Mouse (Mus musculus) forebrain, postnatal 0 days (tissue): ENCODE results near the gene Hjurp. TPM values are rescaled to one million over a fixed set of nuclear protein-coding genes. Genes with fewer than 3 reads are reported as not detected.

Source experiments
- ATAC-seq: fragments of 200-750 bp; cut with Nextera tagmentation; 2 replicates; pipeline ENCODE4 v1.8.0; 2017; ENCODE audit warnings: mild to moderate bottlenecking, moderate library complexity
- DNase-seq: peaks from one replicate; pipeline ENCODE4 v3.0.0-alpha.2; 2015
- H3K27ac ChIP-seq: fragments of 300-500 bp; sonication (generic); 2 replicates; pipeline ENCODE4 v1.5.1; 2014; ENCODE audit warnings: low read depth, mild to moderate bottlenecking, antibody characterized with exemption, low read length, moderate library complexity, mixed read lengths
- H3K27me3 ChIP-seq: fragments of 300-500 bp; sonication (generic); 2 replicates; pipeline ENCODE4 v1.6.1; 2014; ENCODE audit warnings: mild to moderate bottlenecking, low read length, mixed read lengths; ENCODE audit not compliant: insufficient read depth
- H3K36me3 ChIP-seq: fragments of 300-500 bp; sonication (generic); 2 replicates; pipeline ENCODE4 v1.6.1; 2014; ENCODE audit warnings: mild to moderate bottlenecking, moderate library complexity; ENCODE audit not compliant: insufficient read depth
- H3K4me1 ChIP-seq: fragments of 300-500 bp; sonication (generic); 2 replicates; pipeline ENCODE4 v1.6.1; 2014; ENCODE audit warnings: antibody characterized with exemption; ENCODE audit not compliant: insufficient read depth
- H3K4me2 ChIP-seq: fragments of 300-500 bp; sonication (generic); 2 replicates; pipeline ENCODE4 v1.6.1; 2014; ENCODE audit warnings: low read depth, mild to moderate bottlenecking, moderate library complexity
- H3K4me3 ChIP-seq: fragments of 300-500 bp; sonication (generic); 2 replicates; pipeline ENCODE4 v1.5.1; 2014; ENCODE audit warnings: low read depth, low read length, mixed read lengths
- H3K9ac ChIP-seq: fragments of 300-500 bp; sonication (generic); 2 replicates; pipeline ENCODE4 v1.6.1; 2014; ENCODE audit warnings: mild to moderate bottlenecking
- H3K9me3 ChIP-seq: fragments of 300-500 bp; sonication (generic); 2 replicates; pipeline ENCODE4 v1.6.1; 2016; ENCODE audit warnings: low read length
- CTCF ChIP-seq: sonication (generic); IDR thresholded peaks from 2 replicates; pipeline ENCODE4 v1.5.1; 2016; ENCODE audit warnings: antibody characterized with exemption, control low read depth, low read depth
- WGBS: fragments of 180-500 bp; shearing (Covaris S2); extraction: QIAGEN DNeasy Blood & Tissue Kit; methylation state at CpG from one replicate; pipeline ENCODE4 v1.1.7; 2014; 5-methylcytosine and 5-hydroxymethylcytosine counted together
- polyA plus RNA-seq: library from polyadenylated mRNA; unstranded; fragments of >200 nt; fragmentation: Nextera tagmentation; extraction: Ambion mirVana; gene quantifications from 2 replicates; pipeline ENCODE4 v1.2.1, GENCODE M21; 2015
- total RNA-seq: library from RNA; depleted of rRNA; stranded (reverse); fragments of >200 nt; gene quantifications from 2 replicates; pipeline ENCODE4 v1.2.3, GENCODE M21; 2014

The Hjurp gene
- total and polyA plus RNA-seq, 2 experiments from 2014 or later: 40.0 to 88.0 TPM

GRCm38 (mm10) chr1:88264237-88264868 lies 13.1 kb downstream of the Hjurp start:
- ATAC-seq: no peak

GRCm38 (mm10) chr1:88263778-88264177 lies 13.7 kb downstream of the Hjurp start:
- H3K9ac ChIP-seq: no peak overlapping the region
- no peak for TF ChIP-seq CTCF
- no peaks in the 10 kb centered on the region for H3K27me3 ChIP-seq
- no peaks in the 10 kb centered on the region for H3K9me3 ChIP-seq
- no peak overlapping the region for H3K4me3 ChIP-seq
- DNase-seq (no peak), ATAC-seq (no peak)
- H3K27ac ChIP-seq: no peak overlapping the region
- H3K4me1 ChIP-seq: no peaks in the 10 kb centered on the region
- H3K36me3 ChIP-seq: peaks cover 97% of the 10 kb centered on the region
- 93% methylated on average over 5 of the region's 5 CpGs for WGBS
- H3K4me2 ChIP-seq: no peak overlapping the region

More at GRCm38 (mm10) chr1:88264237-88264868, 13.1 kb downstream of the Hjurp start:
- Histone ChIP-seq H3K4me3 (no peak overlapping the region), H3K27me3 (no peaks in the 10 kb centered on the region), H3K36me3 (peaks cover 100% of the 10 kb centered on the region), H3K9ac (no peak overlapping the region), H3K4me2 (no peak overlapping the region), H3K9me3 (no peaks in the 10 kb centered on the region), H3K4me1 (no peaks in the 10 kb centered on the region), H3K27ac (no peak overlapping the region)
- DNase-seq: no peak
- TF ChIP-seq CTCF: no peak
- WGBS: 90% methylated on average over 7 of the region's 7 CpGs

GRCm38 (mm10) chr1:88262961-88263360 lies 14.5 kb downstream of the Hjurp start:
- DNase-seq: no peak
- H3K9me3 ChIP-seq: peaks cover 1% of the 10 kb centered on the region; the same call in 1 of the 2 replicates
- ATAC-seq: no peak
- H3K4me3 ChIP-seq: no peak overlapping the region
- H3K9ac ChIP-seq: no peak overlapping the region
- TF ChIP-seq CTCF: no peak
- H3K36me3 ChIP-seq: peaks cover 89% of the 10 kb centered on the region
- H3K27me3 ChIP-seq: no peaks in the 10 kb centered on the region
- H3K27ac ChIP-seq: no peak overlapping the region
- no peaks in the 10 kb centered on the region for H3K4me1 ChIP-seq
- whole genome bisulfite sequencing: 77% methylated on average over 6 of the region's 6 CpGs
- no peak overlapping the region for H3K4me2 ChIP-seq

GRCm38 (mm10) chr1:88262255-88262654 lies 15.2 kb downstream of the Hjurp start:
- Histone ChIP-seq H3K27ac (no peak overlapping the region), H3K27me3 (no peaks in the 10 kb centered on the region), H3K9me3 (peaks cover 8% of the 10 kb centered on the region), H3K4me3 (no peak overlapping the region), H3K9ac (no peak overlapping the region), H3K4me2 (no peak overlapping the region), H3K4me1 (no peaks in the 10 kb centered on the region), H3K36me3 (peaks cover 82% of the 10 kb centered on the region)
- ATAC-seq: no peak
- TF ChIP-seq CTCF: no peak
- DNase-seq: peak; percentile 45
- 81% methylated on average over 4 of the region's 4 CpGs for WGBS

- ATAC-seq: no peak
- Histone ChIP-seq H3K36me3 (peaks cover 77% of the 10 kb centered on the region), H3K4me2 (no peak overlapping the region), H3K9ac (no peak overlapping the region), H3K27me3 (no peaks in the 10 kb centered on the region), H3K9me3 (peaks cover 14% of the 10 kb centered on the region), H3K4me1 (no peaks in the 10 kb centered on the region), H3K4me3 (no peak overlapping the region), H3K27ac (no peak overlapping the region)
- 88% methylated on average over 7 of the region's 7 CpGs for WGBS
- TF ChIP-seq CTCF: peak; percentile 24
- DNase-seq: no peak
Measured at GRCm38 (mm10) chr1:88261706-88262105, 15.7 kb downstream of the Hjurp start.

- 84% methylated on average over 10 of the region's 10 CpGs for whole genome bisulfite sequencing
- Histone ChIP-seq H3K4me1 (no peaks in the 10 kb centered on the region), H3K9ac (no peak overlapping the region), H3K4me2 (no peak overlapping the region), H3K27me3 (no peaks in the 10 kb centered on the region), H3K9me3 (peaks cover 23% of the 10 kb centered on the region), H3K36me3 (peaks cover 67% of the 10 kb centered on the region), H3K4me3 (no peak overlapping the region), H3K27ac (no peak overlapping the region)
- TF ChIP-seq CTCF: 0 out of 2 replicates have a peak, but pooled peaks have one; percentile 4
- ATAC-seq (no peak), DNase-seq (no peak)
Measured at GRCm38 (mm10) chr1:88260604-88261377, 16.6 kb downstream of the Hjurp start.

- Histone ChIP-seq H3K4me3 (no peak overlapping the region), H3K4me2 (no peak overlapping the region), H3K27me3 (no peaks in the 10 kb centered on the region), H3K9ac (no peak overlapping the region), H3K9me3 (peaks cover 30% of the 10 kb centered on the region), H3K27ac (no peak overlapping the region), H3K4me1 (no peaks in the 10 kb centered on the region), H3K36me3 (peaks cover 61% of the 10 kb centered on the region)
- no peak for DNase-seq
- no peak for TF ChIP-seq CTCF
- 79% methylated on average over 6 of the region's 6 CpGs for WGBS
- ATAC-seq: no peak
Measured at GRCm38 (mm10) chr1:88260114-88260513, 17.3 kb downstream of the Hjurp start.
